ENCODE assay signal across 8 mouse cellular contexts in genomic region chr5:58736610-58737009, GRCm38 (mm10).
DNase-seq lines count a peak whose midpoint lies in the region; ATAC-seq and TF ChIP-seq lines count a peak whose summit lies in the region.

No protein-coding gene starts in this region.

- H3K36me3 ChIP-seq in liver, postnatal 0 days (replicated peaks; ENCODE audit: insufficient read depth, low read length): no peaks in the 10 kb centered on the region

- H3K4me2 ChIP-seq in liver, postnatal 0 days (ENCODE audit: low read depth, low read length): no peak overlapping the region

- 49% methylated on average over 9 of the region's 9 CpGs for WGBS in liver, postnatal 0 days (ENCODE audit: insufficient replicate concordance)

- no peak; the same call in 1 of the 2 replicates for ATAC-seq in cerebellum, adult (ENCODE audit: insufficient number of reproducible peaks, low FRiP score, low TSS enrichment)
- no peak for ATAC-seq in liver, postnatal 0 days

- H3K4me3 ChIP-seq in liver, postnatal 0 days (ENCODE audit: low read depth, low read length): no peak overlapping the region

- no peaks in the 10 kb centered on the region for H3K27me3 ChIP-seq in liver, postnatal 0 days (ENCODE audit: insufficient read depth, low read length)

- TF ChIP-seq EP300 in liver, postnatal 0 days (IDR thresholded peaks at IDR 0.05; ENCODE audit: low read depth): no peak

- TF ChIP-seq CTCF in liver, postnatal 0 days (IDR thresholded peaks at IDR 0.05; ENCODE audit: low read depth): peak; percentile 73

- no peaks in the 10 kb centered on the region for H3K4me1 ChIP-seq in liver, postnatal 0 days (ENCODE audit: insufficient read depth)

- H3K9ac ChIP-seq in liver, postnatal 0 days (replicated peaks): no peak overlapping the region

- DNase-seq in cerebellum, adult 11 months: peak; percentile 2
- DNase-seq in ovary, postnatal 10 days (ENCODE audit: low spot score): peak; percentile 38
- DNase-seq in ovary, adult 18-20 months (ENCODE audit: low spot score): no peak
- DNase-seq in embryo, embryonic 9.5 days (ENCODE audit: extremely low spot score): peak; percentile 24
- peak; percentile 47 for DNase-seq in kidney, postnatal 14 days
- peak; percentile 39 for DNase-seq in liver, postnatal 0 days
- DNase-seq in testis, postnatal 14 days (ENCODE audit: low spot score): peak; percentile 13

- no peak overlapping the region for H3K27ac ChIP-seq in liver, postnatal 0 days (ENCODE audit: low read depth)

- no peaks in the 10 kb centered on the region for H3K9me3 ChIP-seq in liver, postnatal 0 days (ENCODE audit: low read length)
